Mouse (Mus musculus) left cerebral cortex, adult 8-10 months (tissue): ENCODE measurements at regions not wholly inside any gene's neighbourhood (a gene's known extent, or its start where the extent isn't known, plus 50 kb on each side); places are given as distances from the start of the nearest gene placed in this dataset.
A peak's percentile ranks its signal among the peaks of the same experiment; 100 is the strongest.

ENCODE experiments used
- DNase-seq, 2 experiments: peaks; one replicate each; pipeline ENCODE4 v3.0.0; 2022; ENCODE audit warnings: low spot score in 2 of 2

DNA sequence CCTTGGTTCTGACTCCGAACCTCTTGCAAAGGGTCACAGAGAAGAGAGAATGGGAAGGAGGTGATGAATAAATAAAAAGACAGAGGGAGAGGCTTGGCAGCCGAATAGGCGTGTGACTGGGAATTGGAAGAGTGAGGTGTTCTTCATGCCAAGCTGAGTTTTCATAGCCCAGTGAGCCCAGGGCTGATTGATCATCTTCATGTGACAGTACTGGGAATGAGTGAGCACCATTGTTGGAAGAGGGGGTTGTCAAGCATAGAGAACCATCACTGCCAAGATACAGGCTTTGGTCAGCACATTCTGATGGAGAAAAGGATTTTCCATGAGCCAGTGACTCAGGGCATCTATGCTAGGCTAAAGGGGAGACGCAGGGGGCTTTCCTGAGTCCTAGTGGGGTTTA is 163.0 kb downstream of the Slc30a10 start:
- DNase-seq, result no peak

DNA sequence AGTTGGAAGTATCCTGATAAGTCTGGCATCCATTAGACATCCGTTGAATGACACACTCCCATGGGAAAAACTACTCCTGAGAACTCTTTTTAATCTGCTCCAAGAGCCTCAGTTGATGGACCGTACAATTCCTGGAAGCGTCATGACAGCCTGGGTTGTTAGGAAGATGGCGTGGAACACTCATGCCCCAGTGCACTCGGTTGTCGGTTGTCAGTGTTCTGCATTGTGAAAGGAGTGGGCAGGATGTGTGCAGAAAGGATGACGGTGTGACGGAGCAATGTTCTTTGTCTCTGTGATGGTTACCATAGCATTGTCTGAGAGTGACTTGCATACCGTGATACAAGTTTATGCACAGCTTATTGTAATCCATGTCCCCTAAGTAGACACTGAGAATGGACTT is 164.4 kb downstream of the Slc30a10 start:
- no peak for DNase-seq

DNA sequence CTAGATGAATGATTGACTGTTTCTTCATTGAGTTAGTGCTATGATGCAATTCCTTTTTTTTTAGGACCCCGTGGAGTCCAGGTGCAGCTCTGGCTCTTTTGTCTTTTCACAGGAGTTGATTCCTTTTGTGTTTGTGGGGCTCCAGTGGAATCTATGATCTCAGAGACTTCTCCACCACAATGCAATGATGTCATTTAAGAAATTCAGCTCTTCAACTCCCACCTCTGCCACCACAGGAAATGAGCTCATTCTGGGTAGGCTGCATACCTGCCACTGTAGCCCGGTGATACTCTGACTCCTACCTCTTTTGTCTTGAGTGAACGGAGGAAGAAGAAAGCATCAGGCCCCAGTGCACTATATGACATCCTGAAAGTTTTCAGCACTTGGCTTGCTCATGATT is 173.8 kb downstream of the Slc30a10 start:
- DNase-seq, result no peak

DNA sequence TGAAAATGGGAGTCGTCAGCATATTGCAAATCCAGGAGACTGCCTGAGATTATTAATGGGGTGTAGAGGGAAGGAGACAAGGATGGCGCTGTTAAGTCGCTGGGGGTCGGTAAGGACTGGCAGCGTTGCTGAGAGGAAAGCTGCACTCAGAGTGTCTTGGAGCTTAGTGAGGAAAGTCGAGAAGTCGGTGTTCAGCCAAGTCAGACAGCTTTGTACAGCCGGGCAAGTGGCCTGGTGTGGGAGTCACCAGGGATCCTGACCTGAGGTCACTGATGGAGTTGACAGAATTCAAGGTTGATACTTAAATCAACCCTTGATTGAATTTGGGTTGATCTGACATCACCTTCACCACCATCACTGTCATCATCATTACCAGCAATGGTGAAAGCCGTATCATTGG is 175.3 kb downstream of the Slc30a10 start:
- DNase-seq, result no peak

DNA sequence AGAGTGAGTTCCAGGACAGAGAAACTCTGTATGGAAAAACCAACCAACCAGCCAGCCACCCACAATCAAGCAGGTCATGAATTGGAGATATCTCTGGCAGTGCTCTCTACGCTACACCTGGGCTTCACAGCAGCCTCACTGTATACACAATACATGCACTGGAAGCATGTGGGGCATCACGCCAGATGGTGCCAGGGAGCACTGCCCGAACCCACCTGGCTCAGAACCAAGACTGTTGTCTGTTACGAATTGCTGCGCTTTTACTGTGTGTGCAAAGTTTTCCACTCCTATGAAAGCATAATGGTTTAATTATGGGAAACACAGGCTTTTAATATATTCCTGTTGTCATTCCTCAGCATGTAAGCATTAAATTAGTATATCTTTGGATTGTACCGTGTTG is 184.0 kb downstream of the Slc30a10 start:
- DNase-seq, result no peak

DNA sequence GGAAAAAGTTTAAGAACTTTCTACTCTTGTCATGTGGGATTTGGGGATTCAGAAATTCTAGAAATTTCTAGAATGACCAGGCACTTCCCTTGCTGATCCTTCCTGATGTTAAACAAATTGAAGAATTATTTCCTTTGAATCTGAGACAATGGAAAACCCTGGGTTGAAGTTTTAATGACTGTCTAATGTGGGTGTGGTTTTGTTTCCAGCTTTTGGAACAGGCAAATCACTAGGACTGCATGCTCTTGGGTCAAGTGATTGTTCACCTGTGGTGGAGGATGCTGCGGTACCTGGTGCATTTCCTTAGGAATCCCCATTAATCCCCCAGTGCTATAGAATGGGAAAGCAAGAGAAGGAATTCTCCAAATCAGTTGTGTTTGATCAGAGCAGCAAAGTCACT is 184.8 kb downstream of the Slc30a10 start:
- DNase-seq, result no peak

DNA sequence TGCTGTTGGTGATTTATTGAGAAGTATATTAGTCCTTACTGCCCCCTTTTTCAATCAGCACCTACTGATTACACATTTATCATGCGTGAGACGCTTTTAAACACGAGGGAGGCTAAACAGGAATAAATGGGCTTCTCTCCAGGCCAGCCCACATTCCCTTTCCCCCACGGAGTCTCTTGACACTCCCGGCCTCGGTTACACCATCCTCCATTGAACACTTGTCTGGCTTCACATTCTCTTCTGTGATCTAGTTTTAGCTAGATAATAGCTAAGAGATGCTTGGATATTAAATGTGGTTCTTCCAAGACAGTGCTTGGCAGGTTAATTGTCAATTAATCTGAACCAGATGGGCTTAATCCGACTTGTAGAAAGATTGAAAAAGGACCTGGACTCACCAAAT is 189.4 kb downstream of the Slc30a10 start:
- no peak for DNase-seq

DNA sequence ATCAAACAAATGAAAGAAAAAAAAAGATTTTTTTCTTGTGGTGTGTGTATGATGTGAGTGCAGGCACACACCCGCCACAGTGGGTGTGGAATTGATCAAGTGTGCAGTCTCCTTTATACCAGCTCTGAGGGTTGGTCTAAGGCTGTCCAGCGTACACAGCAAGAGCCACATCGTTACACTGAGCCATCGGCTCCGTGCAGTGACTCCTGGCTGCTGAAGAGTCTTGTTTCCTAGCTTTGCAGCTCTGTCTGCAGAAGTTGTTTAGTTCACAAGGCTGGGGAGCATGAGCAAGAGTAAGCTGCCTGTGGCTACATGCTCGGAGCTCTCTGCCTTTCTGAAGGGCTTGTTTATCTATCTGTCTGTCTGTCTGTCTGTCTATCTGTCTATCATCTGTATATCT is 193.5 kb downstream of the Slc30a10 start:
- DNase-seq, result no peak

DNA sequence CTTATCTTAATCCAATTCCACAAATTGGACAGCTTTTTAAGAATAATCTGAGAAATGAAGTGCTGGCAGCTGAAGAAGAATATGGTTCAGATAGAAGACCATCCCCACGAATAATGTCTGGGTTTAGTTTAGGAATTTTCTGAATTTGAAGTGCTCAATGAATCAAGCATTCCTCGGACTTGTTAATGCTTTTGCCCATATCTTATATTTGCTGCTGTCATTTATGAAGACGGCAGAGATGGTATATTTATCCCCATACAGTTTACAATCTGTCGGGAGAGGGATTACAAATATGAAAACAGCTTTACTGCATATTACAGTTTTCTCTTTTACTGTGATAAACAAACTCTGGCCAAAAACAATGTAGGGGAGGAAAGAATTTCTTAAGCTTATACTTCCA is 194.3 kb downstream of the Slc30a10 start:
- no peak for DNase-seq

DNA sequence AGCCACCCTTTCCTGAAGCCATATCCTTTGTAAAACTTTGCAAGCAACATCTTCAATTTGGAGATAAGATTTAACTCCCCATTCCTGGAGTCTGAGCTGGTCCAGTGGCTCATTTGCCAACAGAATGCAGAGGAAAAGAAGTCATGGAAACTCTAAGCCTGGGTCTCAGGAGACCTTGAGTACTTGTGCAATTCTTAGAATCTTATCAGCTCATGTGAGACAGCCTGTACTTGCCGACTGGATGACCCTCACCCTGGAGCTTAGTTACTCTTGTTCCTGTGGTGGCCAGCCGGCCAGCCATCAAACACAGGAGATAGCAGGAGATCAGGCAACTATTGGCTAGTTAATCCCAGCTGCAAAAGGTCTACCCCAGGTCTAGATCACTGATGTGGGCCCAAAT is 196.3 kb downstream of the Slc30a10 start:
- DNase-seq, result no peak

DNA sequence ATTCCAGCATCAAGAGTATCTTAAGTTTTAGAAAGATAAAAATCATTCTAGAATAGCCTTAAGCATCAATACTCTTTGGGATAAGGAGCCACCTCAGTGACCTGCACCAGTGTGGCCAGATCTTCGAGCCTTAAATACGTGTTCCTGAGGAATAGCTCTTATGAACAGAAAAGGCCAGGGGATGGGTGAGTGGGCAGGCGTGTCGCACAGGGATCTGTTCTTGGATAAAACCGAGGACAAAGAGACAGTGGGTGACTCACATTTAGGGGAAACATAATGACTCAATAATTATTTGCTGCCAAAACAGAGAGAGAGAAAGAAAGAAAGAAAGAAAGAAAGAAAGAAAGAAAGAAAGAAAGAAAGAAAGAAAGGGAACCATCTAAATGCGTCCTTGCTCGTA is 200.4 kb downstream of the Slc30a10 start:
- DNase-seq, result no peak

DNA sequence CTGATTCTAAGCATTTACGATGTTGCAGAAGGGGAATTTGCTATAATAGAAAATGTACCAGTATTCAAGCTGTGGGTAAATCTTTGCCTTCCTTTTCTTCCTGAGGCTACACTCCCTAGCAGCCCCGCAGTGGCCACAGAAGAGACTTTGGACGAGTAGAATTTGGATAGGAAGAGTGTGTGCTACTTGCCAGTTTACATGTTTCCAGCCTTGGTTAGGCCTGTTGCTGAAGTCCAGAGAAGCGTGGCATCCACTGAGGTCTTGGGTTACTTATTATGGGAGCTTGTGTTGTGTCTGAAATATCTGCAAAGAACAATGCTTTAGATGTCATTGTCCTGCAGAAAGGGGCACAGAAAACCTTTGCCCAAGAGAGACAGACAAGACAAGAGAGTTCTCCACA is 200.8 kb downstream of the Slc30a10 start:
- DNase-seq, result no peak

DNA sequence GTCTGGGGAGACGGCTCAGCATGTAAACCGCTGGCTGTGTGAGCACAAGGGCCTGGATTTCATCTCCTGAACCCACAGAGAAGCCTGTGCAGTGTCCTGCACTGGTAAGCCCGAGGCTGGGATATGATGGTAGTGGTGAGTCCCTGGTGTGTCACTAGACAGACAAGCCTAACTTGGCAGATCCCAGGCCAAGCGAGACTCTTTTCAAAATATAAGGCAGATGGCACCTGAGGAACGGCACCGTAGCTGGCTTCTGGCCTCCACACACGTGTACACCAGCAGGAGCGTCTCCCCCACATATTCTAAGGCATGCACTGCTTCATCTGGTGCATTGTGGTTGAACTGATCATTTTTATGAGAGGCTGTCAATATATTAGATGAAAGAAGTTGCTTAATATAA is 202.6 kb downstream of the Slc30a10 start:
- DNase-seq, result no peak

DNA sequence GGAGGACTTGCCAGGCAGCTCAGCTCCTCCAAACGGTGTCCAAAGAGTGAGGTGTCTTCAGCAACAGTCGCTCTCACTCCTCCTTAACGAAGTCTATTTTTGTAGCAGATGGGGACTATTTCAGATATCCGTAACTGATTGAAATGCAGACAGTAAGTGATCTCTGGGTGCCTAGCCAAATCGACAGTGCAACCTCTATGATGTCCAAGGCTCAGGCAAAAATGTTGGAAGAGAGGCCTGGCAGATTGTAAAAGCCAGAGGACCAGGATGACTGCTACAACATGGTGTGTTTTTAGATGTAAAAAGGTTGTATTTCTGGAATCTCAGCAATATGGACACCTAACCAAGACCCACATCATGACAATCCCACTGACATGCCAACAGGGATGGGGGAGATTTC is 204.8 kb downstream of the Slc30a10 start:
- no peak for DNase-seq

DNA sequence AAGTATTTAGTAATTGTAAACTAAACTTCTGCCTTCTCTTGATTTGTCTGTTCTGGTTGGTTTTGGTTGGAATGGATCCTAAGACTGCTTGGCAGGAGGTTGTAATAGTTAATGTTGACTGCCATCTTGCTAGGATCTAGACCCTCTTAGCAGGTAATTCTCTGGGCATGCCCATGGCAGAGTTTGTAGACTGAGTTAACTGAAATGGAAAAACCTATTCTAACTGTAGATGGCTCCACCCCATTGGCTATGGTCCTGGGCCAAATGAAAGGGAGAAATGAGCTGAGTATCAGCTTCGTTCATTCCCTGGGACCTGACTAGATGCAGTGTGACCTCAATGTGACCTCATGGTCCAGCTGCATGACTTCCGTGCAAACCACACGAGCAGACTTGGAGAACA is 207.7 kb downstream of the Slc30a10 start:
- DNase-seq, result no peak

DNA sequence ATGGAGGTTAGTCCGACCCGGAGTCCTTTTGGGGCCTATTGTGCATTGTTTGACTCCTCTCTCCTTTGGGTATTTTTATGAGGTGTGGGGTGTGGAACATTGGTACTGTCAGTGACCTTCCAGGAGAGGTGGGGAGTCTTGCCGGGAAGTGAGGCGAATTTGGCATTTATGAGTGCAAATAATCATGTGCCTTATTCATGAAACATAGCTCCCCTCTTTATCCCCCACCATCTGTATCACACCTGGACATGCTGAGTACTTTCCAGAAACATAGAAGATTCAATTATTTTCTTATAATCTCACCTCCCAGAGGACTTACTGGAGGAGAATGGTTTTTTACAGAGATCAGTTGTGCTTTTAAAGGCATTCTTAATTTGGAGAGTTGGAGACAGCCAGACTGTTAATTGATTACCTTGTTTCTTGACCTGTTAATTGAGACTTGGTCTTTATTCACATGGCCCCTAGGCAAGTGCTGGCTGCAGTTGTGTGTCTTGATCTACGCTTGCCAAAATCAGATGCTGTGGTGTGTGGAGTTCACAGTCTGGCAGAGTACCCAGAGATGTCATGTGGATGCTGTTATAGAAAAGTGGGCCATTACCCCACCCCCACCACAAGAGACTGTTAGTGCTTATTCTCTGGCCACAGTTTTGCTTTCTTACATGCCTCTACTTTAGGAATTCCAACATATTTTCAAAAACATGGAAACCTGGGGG is 215.5 kb downstream of the Slc30a10 start:
- no peak for DNase-seq

DNA sequence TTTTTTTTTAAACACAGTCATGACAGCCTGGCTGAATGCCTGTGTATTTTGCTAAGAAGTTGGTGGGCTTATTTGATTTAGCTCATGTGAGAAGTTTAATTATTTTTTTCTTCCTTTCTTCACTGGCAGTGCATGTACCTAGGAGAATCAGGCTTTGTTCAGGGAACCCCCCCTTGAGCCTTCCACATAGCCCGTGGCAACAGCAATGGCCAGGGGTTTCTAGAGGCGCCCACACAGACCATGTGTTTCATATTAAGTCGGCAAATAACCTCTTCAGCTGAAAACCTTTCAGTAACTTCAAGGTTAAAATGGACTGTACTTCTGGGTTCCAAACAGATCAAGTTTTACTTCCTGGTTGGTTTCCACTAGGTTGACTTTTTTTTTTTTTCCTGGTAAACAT is 218.3 kb downstream of the Slc30a10 start:
- no peak for DNase-seq

DNA sequence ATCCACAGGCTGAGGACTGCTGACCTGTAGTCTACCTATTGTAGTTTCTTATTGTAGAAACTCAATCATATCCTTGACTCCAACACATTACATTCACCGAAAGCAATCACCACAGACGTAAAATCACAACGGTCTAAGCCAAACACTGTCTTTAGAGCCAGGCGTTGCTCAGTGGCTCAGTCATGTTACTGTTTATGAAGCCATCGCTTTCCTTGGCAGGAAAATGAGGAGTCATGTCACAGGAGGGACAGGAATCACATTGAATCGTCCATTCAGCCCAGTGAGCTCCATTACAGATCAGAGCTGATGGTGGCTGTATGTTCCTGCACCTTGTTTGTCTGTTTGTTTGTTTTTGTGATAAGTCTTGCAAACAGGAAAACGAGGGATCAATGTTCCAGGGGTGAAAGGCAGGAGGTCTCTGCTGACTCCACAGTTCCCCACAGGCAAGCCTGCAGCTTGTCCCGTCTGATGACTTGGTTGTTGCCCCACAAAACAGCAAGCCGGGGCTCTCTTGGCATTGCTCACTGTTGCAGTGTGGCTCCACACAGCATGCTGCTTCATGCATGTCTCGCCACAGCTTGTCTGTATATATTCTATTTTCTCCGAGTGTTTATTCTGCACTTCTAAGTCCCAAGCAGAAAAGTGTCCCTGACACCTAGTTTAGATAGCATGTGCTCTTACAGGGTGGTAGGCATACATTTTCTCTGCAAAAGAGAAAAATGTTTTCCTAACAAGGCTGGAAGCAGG is 221.2 kb downstream of the Slc30a10 start:
- DNase-seq, result no peak

DNA sequence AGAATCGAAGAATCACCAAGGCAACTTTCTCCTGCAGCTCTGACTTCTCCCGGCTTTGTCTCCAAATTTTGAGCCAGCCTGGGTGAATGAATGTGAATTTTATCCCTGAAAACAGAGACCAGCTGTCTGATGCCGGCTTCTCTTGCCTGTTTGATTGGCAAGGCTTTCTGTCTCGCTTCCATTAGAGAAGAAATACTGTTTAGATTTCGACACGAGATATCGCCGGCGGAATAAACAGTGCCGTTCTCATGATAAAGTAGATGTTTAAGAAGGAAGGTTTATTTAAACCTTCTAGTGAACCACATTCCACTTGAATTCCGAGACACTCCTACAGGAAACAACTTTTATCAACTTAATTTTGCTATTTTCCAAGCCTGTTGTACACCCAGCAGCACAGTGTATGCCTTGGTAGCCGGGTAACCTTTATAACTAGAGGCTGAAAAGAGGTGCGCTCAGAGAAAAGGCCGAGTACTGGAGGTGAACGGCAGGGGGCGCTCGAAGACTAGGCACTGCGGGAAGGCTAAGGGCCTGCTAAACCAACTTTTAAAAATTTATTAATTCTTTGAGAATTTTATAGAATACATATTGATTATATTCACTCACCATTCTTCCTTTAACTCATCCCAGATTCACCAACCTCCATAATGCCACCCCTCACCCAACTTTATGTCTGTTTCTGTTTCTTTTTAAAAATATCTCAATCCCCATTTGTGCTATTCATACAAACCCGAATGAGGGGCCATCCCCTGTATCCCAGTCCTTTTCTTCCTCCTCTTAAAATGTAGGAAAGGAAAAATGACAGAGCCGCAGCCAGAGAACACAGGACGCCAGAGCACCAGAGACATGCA is 227.2 kb downstream of the Slc30a10 start:
- DNase-seq, result peak; percentile 15 to 69

DNA sequence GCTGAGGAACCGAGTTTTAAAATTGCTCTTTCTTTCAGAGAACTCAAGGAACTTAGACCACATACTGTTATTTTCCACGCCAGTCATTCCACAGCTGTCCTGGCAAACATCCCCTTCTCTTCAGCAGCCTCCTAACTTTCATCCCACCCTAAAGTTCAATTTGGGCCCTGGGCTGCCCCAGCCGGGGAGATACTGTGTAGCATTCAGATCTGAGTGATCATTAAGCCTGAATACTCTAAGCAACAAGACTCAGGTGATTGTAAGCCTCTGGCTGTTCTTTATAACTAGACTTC is 227.8 kb downstream of the Slc30a10 start:
- no peak for DNase-seq

DNA sequence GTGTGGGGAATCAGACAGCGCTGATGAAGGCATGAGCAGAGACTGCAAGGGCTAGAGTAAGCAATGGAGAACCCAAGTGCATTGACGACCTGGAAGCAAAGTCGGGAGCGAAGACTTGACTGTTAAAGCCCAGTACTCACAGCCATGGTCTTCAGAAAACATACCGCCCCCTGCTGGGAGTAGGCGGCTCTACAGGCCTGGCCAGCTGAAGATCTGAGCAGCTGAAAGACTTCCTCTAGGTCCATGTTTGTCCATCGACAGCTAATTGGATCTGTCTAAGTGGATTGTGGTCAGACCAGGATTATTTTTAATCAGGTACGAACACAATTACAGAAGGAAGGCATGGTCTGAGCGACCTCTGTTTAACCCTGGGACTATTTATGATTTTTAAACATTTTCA is 230.0 kb downstream of the Slc30a10 start:
- no peak for DNase-seq

DNA sequence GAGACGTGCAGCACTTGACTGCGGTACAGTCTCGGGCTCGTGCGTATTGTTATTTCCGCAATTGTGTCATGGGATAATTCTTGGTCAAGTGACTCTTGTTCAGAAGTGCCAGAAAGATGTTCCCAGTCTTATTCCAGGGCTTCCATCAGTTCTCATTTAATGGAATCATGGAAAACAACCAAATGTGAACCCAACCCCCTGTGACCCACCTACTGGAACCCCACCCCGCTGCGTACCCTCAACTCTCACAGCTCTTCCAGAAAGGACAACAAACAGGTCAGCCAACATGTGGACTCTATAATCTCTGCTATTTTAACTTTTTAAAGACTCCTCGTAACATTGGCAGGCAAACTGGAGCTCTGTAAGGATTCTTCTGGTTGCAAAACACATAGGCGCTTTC is 233.9 kb downstream of the Slc30a10 start:
- no peak for DNase-seq

DNA sequence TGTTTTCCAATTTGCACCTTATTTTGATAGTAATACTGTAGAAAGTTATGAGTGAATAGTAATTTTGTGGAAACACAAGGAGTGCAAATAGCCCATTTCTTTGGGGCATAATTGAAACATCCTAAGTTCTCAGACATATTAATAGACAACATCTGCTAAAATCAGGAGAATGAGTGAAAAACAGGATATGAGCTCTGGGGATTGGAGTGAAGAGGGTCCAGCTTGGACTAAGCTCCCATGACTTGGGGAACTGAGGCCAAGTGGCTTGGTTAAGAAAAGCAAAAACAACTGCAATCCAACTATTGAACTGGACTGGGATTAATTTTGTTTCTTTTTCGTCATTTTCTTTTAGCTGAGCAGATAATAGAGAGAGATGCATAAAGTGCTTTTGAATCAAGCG is 240.7 kb downstream of the Slc30a10 start:
- no peak for DNase-seq
